Mouse (Mus musculus) CD8-positive naive resting alpha-beta T cell, adult 2 months (primary cell): ENCODE results near the gene Fam217b.

Source experiments
- DNase-seq, 2 experiments: peaks; one replicate each; pipeline ENCODE4 v3.0.0; 2022; ENCODE audit warnings: low read depth in 2 of 2, low spot score in 2 of 2

Gene Fam217b

DNA sequence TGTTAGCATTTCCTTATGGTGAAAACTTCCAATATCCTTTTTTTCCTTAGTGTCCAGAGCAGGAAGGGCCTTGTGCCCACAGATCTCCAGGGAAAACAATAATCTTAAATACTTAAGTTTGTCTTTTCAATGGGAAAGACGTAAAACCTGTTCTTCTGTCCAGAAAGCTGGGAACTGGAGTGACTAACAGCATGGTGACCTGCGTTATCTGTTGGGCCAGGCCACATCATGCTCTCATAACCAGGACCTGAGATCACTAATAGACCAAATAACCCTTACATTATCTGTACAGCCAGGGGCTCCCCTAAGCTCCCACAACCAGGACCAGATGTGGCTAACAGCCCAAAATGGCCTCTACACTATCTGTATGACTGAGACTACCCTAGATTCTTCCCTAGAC lies 19.6 kb downstream of the Fam217b start:
- no peak for DNase-seq

DNA sequence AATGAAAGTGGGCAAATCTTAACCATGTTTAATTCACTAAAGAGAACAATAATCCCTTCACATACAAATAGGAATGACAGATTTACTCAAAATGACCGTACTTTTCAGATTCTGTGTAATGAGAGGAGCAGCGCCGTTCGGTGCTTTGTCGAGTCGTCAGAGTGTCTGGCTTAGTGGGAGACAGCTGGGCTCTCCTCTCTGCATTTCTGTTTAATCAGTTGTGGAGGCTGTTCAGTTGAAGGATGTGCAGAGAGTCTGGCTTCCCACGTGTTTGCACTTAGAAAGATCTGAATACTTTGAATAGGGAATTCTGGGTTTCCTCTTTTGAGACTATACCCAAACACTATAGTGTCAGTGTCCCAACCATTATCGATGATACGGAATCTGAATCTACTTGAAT lies 23.0 kb downstream of the Fam217b start:
- DNase-seq: no peak

DNA sequence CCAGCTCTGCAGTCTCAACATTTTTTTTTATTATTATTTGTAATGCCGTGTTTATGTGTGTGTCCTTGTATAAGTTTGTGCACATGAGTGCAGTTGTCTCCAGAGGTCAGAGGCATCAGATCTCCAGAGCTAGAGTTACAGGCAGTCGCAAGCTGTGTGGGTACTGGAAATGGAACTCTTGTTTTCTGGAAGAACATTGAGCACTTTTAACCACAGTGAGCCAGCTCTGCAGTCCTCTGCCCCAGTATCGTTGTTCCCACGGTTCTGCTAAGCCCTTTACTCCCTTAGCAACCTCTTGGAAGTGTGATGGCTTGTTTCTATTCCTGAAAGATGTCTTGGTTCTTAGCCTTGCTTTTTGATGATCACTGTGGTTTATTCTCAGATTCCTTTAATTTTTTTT lies 35.1 kb downstream of the Fam217b start:
- no peak for DNase-seq

DNA sequence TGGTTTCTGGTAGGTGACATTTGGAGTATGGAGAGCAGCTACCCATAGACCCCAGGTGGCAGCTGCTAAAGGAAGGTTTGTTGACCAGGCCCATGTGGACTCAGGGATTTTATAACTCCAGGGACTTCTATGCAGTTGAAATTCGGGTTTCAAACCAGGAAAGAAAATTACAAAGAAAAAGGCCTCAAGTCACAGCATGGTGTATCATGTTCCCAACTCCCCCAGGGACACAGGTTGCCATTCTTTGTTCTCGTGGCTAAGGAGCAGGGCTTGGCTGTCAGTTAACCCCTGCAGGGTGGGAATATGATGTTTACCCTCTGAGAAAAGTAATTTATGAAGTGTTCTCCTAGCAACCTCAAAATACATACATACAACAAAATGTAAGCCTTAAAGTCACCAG lies 35.9 kb downstream of the Fam217b start:
- no peak for DNase-seq

DNA sequence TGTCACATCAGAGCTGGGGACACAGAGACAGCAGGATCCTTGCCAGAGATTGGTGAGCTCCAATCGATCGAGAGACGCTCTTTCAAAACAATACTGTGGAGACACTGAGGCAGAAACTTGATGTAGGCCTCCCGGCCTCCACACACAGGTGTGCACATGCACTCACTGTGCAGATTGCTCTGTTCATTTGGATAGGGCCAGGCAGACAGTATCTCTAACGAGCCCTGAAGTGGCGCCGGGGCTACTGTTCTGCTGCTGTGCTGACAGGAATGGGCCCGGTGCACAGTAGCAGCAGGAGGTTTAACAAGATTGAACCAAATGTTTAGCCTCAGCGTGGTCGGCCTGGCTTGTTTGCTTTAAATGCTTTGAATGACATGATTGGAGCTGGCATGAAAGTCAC lies 36.6 kb downstream of the Fam217b start:
- DNase-seq: no peak

DNA sequence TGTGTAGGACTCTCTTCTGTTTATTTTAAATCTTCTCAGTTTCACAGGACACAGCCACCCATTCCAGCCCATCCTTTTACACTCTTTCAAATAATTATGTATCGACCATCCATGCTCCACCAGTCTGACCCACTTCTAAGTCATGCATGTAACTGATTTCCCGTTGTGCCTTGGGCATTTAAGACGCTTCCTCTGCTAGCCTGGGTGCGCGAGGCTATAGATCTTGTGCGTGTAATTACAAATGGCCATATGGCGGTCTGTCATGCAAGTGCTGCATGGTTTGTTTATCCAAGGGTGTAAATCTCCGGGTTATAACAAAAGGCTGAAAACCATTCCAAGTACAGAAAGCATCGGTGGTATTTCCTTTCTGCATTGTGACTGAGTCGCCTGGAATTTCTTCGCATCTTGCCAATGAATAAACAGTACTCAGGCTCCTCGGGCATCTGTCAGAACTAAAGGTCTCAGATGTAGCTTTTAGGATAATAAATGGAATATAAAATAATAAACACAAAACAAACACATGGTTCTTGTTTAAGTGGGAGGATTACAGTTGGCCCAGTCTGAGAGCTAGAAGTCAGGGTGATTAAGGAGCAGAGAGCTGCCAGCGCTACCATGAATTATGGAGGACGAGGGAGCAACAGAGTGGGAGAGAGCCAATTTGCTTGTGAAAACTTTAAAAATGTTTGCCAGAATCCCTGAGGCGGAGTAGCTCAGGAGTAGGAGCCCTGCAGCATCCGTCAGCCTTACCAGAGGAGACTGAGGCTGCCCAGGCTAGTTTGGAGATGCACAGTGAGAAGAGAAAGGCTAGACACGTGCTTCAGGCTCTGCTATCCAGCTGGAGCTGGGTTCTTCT lies 40.6 kb downstream of the Fam217b start:
- no peak for DNase-seq

DNA sequence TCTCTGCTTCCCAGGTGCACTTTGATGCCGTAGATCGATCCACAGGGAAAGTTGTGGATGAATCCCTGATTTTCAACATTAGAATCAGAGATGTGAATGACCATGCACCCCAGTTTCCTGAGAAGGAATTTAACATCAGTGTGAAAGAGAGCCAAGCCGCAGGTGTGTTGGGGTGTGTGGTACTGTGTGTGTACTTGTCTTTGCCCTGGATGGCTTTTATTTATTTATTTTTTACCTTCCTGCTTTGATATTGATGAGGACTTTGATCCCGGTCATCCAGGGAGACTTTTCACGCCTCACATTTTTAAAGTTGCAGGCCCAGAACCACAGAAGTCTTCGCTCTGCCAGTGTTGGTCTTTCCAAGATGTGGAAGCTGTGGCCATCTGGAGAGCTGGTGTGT lies 43.1 kb downstream of the Fam217b start:
- no peak for DNase-seq

DNA sequence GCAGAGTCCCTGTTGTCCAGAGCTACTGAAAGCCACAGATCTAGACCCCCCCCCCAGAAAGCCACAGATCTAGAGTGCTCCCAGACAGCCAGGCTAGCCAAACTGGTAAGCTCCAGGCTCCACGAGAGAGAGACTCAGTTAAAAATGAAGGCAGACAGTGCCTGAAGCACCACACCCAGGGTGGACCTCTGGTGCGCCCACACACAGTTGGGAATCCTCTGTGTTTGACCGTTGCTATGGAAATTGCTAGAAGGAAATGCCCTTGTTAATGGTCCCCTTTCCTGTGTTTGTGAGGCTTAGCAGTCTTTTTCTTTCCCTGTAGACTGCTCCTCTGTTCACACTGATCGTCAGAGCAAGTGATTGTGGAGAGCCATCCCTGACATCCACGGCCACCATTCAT lies 46.0 kb downstream of the Fam217b start:
- no peak for DNase-seq

DNA sequence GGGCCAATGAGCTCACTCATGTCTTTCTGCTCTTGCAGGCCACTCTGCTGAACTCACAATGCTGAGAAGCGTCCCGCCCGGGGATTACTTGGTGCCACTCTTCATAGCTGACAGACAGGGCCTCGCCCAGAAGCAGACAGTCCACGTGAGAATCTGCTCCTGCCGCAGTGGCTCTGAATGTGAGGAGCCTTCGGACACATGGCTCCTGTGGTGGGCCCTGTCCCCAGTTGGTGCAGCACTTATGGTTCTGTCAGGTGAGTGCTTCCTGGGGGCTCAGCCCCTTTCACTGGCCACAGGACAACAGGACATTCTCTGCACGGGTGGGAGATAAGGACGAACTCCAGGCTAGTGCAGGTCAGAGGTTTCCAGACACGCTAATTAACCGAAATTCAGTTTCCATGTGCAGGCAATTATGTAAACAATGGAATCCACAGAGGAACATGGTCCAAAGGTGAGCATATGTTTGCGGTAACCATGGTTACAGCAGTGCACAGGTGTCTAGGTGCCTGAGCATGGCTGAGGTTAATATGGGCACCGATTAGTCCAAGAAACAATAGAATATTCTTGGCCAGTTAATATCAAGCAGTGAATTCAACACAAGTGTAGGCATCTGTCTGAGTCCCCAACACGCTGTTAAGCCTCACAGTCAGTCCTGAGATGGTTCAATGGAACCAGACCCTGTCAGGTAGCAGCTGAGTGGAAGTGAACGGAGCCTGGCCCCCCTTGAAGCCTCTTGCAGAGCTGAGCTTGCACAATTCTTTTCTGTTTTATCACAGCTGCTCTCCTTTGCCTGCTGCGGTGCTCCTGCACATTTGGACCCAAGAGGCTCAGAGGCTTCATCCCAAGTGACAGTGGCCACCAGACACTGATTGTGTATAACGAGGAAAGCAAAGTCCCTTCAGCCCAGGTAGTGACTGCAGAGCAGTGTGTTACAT lies 57.5 kb downstream of the Fam217b start:
- DNase-seq: no peak

DNA sequence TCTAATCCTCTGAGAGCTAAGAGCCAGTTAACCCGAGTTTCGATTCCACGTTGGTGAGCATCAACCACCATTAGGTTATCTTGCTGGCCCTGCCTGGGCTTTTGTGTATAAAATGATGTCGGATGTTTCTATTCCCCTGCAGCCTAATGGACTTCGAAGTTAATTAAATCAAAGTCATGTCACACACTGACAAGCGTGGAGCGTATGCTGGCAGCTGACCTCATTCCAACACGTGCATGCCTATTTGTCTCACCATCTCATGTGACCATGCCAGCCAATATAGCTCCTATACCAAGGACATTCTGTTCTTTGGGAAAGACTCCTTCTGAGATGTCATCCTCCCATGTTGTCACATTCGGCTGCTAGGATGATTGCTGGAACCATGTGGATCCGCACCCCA lies 59.6 kb downstream of the Fam217b start:
- no peak for DNase-seq
